17 mouse cellular contexts compared by ENCODE assay signal in genomic region chr12:84578440-84578770, GRCm38 (mm10). TPM values are rescaled to one million over a fixed set of nuclear protein-coding genes. Genes with fewer than 3 reads are reported as not detected.
DNase-seq lines count a peak whose midpoint lies in the region; ATAC-seq lines count a peak whose summit lies in the region.
"Had no signal": no experiment of that assay in that cellular context is flagged by ENCODE, and none has a peak within 500 bp of the region (broad histone marks: within the 10 kb centered on the region; RNA-seq: fewer than 3 reads in every experiment).

No protein-coding gene starts in this region.

- 40% methylated on average over 5 of the region's 5 CpGs for WGBS in forebrain, embryonic 14.5 days
- WGBS in forebrain, embryonic 13.5 days: 31% methylated on average over 5 of the region's 5 CpGs
- 49% methylated on average over 5 of the region's 5 CpGs for WGBS in midbrain, embryonic 12.5 days
- 27% methylated on average over 5 of the region's 5 CpGs for WGBS in midbrain, embryonic 16.5 days

- no peak overlapping the region for H3K4me3 ChIP-seq in forebrain, embryonic 14.5 days (ENCODE audit: low read depth, low read length)
- no peak overlapping the region for H3K4me3 ChIP-seq in forebrain, embryonic 13.5 days
- no peak overlapping the region for H3K4me3 ChIP-seq in midbrain, embryonic 12.5 days
- no peak overlapping the region for H3K4me3 ChIP-seq in midbrain, embryonic 16.5 days (ENCODE audit: low read depth, low read length)
- H3K4me3 ChIP-seq: heart, embryonic 12.5 days; liver, embryonic 12.5 days; megakaryocyte, embryonic 14.5 days had no signal

- H3K27me3 ChIP-seq in forebrain, embryonic 14.5 days (replicated peaks; ENCODE audit: control insufficient read depth, insufficient read depth, low read length): peaks cover 13% of the 10 kb centered on the region
- H3K27me3 ChIP-seq in forebrain, embryonic 13.5 days: peaks cover 33% of the 10 kb centered on the region
- peaks cover 45% of the 10 kb centered on the region for H3K27me3 ChIP-seq in midbrain, embryonic 12.5 days
- peaks cover 13% of the 10 kb centered on the region for H3K27me3 ChIP-seq in midbrain, embryonic 16.5 days (ENCODE audit: control insufficient read depth, insufficient read depth, low read depth, low read length)

- no peaks in the 10 kb centered on the region for H3K36me3 ChIP-seq in forebrain, embryonic 14.5 days (ENCODE audit: control insufficient read depth, insufficient read depth, low read length)
- H3K36me3 ChIP-seq in forebrain, embryonic 13.5 days (ENCODE audit: poor library complexity, severe bottlenecking): no peaks in the 10 kb centered on the region
- H3K36me3 ChIP-seq in midbrain, embryonic 12.5 days: no peaks in the 10 kb centered on the region
- no peaks in the 10 kb centered on the region for H3K36me3 ChIP-seq in midbrain, embryonic 16.5 days (ENCODE audit: control insufficient read depth, insufficient read depth, low read length)
- H3K36me3 ChIP-seq: G1E; heart, embryonic 12.5 days; liver, embryonic 12.5 days had no signal

- no peak for DNase-seq in forebrain, embryonic 14.5 days (ENCODE audit: low spot score)
- DNase-seq in adrenal gland, postnatal 36 days: peak; percentile 51 to 61
- DNase-seq in cerebellum, adult 11-12 months: no peak
- DNase-seq in heart, postnatal 10 days: no peak
- DNase-seq: cerebellum, adult 18-20 months; gastrocnemius, postnatal 25 days; kidney, adult 11 months; thymus, adult 18-20 months had no signal

- H3K9ac ChIP-seq in forebrain, embryonic 14.5 days (ENCODE audit: low read length): no peak overlapping the region
- H3K9ac ChIP-seq in forebrain, embryonic 13.5 days: no peak overlapping the region
- H3K9ac ChIP-seq in midbrain, embryonic 12.5 days (replicated peaks): no peak overlapping the region
- no peak overlapping the region for H3K9ac ChIP-seq in midbrain, embryonic 16.5 days (ENCODE audit: low read depth, low read length)
- H3K9ac ChIP-seq: heart, embryonic 12.5 days; liver, embryonic 12.5 days had no signal

- H3K4me2 ChIP-seq in forebrain, embryonic 14.5 days (ENCODE audit: low read length): no peak overlapping the region
- no peak overlapping the region for H3K4me2 ChIP-seq in forebrain, embryonic 13.5 days
- no peak overlapping the region for H3K4me2 ChIP-seq in midbrain, embryonic 12.5 days (replicated peaks)
- H3K4me2 ChIP-seq in midbrain, embryonic 16.5 days (ENCODE audit: low read length): no peak overlapping the region
- H3K4me2 ChIP-seq: heart, embryonic 12.5 days; liver, embryonic 12.5 days had no signal

- H3K27ac ChIP-seq in forebrain, embryonic 14.5 days (ENCODE audit: low read depth, low read length): no peak overlapping the region
- H3K27ac ChIP-seq in forebrain, embryonic 13.5 days: no peak overlapping the region
- H3K27ac ChIP-seq in midbrain, embryonic 12.5 days (replicated peaks): no peak overlapping the region
- H3K27ac ChIP-seq in midbrain, embryonic 16.5 days (ENCODE audit: low read length): no peak overlapping the region
- H3K27ac ChIP-seq: liver, embryonic 12.5 days had no signal

- H3K4me1 ChIP-seq in forebrain, embryonic 14.5 days (ENCODE audit: control insufficient read depth, insufficient read depth, low read length): no peaks in the 10 kb centered on the region
- peaks cover 8% of the 10 kb centered on the region; the same call in 1 of the 2 replicates for H3K4me1 ChIP-seq in forebrain, embryonic 13.5 days
- H3K4me1 ChIP-seq in midbrain, embryonic 12.5 days: peaks cover 7% of the 10 kb centered on the region; the same call in 1 of the 2 replicates
- H3K4me1 ChIP-seq in midbrain, embryonic 16.5 days (ENCODE audit: control insufficient read depth, insufficient read depth, low read length): no peaks in the 10 kb centered on the region
- H3K4me1 ChIP-seq: liver, embryonic 12.5 days; megakaryocyte, embryonic 14.5 days had no signal

- no peaks in the 10 kb centered on the region for H3K9me3 ChIP-seq in forebrain, embryonic 14.5 days (replicated peaks; ENCODE audit: control insufficient read depth, low read length)
- peaks cover 3% of the 10 kb centered on the region; the same call in 1 of the 2 replicates for H3K9me3 ChIP-seq in forebrain, embryonic 13.5 days (replicated peaks)
- H3K9me3 ChIP-seq in midbrain, embryonic 12.5 days: no peaks in the 10 kb centered on the region
- no peaks in the 10 kb centered on the region for H3K9me3 ChIP-seq in midbrain, embryonic 16.5 days (replicated peaks; ENCODE audit: control insufficient read depth, low read length, poor library complexity, severe bottlenecking)
- H3K9me3 ChIP-seq: liver, embryonic 12.5 days had no signal

- ATAC-seq in forebrain, embryonic 14.5 days: peak; percentile 61
- no peak for ATAC-seq in forebrain, embryonic 13.5 days
- ATAC-seq in midbrain, embryonic 12.5 days (ENCODE audit: low FRiP score, low read depth): 0 out of 2 replicates have a peak, but pooled peaks have one; percentile 47
- no peak for ATAC-seq in midbrain, embryonic 16.5 days
- ATAC-seq: liver, embryonic 12.5 days had no signal

- intact Hi-C loops in heart, postnatal 10 days (cut with DNase I): no loop called here

RNA-seq across cellular contexts. Expression of gene Vsx2, which starts 8.8 kb away (rescaled TPM):
- 0.09 TPM in 1 of 2 replicates, not detected in the other for polyA plus RNA-seq in forebrain, embryonic 14.5 days (2014; fragmentation: Nextera tagmentation; extraction: Ambion mirVana)
- not detected in 2 replicates for polyA plus RNA-seq in forebrain, embryonic 13.5 days (2015; fragmentation: Nextera tagmentation; extraction: Ambion mirVana)
- polyA plus RNA-seq in midbrain, embryonic 12.5 days (2016; fragmentation: Nextera tagmentation; extraction: Ambion mirVana): 0.84 and 0.92 TPM in 2 replicates
- 1.5 and 1.9 TPM in 2 replicates for polyA plus RNA-seq in midbrain, embryonic 16.5 days (2015; fragmentation: Nextera tagmentation; extraction: Ambion mirVana)
- total RNA-seq in adrenal gland, postnatal 36 days (2021): not detected
- not detected for total RNA-seq in heart, postnatal 10 days (2021)
- total RNA-seq: gastrocnemius, postnatal 25 days; hematopoietic stem cell, adult 5-6 weeks had no signal
- polyA plus RNA-seq: G1E; heart, embryonic 12.5 days; liver, embryonic 12.5 days; lung, embryonic 16.5 days had no signal

RNA-seq across cellular contexts. Expression of gene Abcd4, which starts 38.8 kb away (rescaled TPM):
- 5.2 and 8.3 TPM in 2 replicates for polyA plus RNA-seq in forebrain, embryonic 14.5 days (2014; fragmentation: Nextera tagmentation; extraction: Ambion mirVana)
- 13.9 and 14.7 TPM in 2 replicates for polyA plus RNA-seq in forebrain, embryonic 13.5 days (2015; fragmentation: Nextera tagmentation; extraction: Ambion mirVana)
- polyA plus RNA-seq in midbrain, embryonic 12.5 days (2016; fragmentation: Nextera tagmentation; extraction: Ambion mirVana): 12.1 and 12.3 TPM in 2 replicates
- polyA plus RNA-seq in midbrain, embryonic 16.5 days (2015; fragmentation: Nextera tagmentation; extraction: Ambion mirVana): 13.9 and 14.5 TPM in 2 replicates
- total RNA-seq in adrenal gland, postnatal 36 days (2021): 10 to 100 TPM; 15.2 to 15.6 TPM
- 1 to 10 TPM; 5.8 to 7.3 TPM for total RNA-seq in heart, postnatal 10 days (2021)

Comparison
In these comparisons a context has a peak if more than half of its experiments do, and no peak if none do; other contexts are left out.
1. ATAC-seq: peak in forebrain, embryonic 14.5 days (single experiment) and midbrain, embryonic 12.5 days (single experiment); none in forebrain, embryonic 13.5 days (single experiment) and midbrain, embryonic 16.5 days (single experiment).
2. DNase-seq: peak in adrenal gland, postnatal 36 days (2 of 2); none in forebrain, embryonic 14.5 days (single experiment), cerebellum, adult 11-12 months (single experiment) and heart, postnatal 10 days (0 of 2).